ENCODE assay signal across 7 mouse cellular contexts in the genomic region with DNA sequence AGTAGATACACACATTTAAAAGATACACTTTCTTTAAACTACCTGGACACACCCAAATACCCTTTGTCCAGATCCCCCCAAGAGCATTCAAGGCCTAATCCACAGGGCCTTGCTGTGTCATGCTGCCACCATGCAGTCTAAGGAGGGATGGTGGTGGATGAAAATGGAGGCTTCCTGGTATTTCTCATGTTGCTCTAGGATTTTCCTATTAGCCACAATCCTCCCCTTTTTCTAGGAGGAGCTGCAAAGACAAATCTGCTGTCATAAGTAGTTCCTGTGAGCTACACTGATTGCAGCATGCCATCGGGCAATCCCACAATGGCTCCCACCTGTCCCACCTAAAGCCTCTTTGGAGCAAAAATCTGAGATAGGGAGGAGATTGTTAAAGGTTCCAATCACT. TPM values are rescaled to one million over a fixed set of nuclear protein-coding genes. Genes with fewer than 3 reads are reported as not detected.
DNase-seq lines count a peak whose midpoint lies in the region; ATAC-seq and TF ChIP-seq lines count a peak whose summit lies in the region.

No protein-coding gene starts in this region.

- peak overlapping the region; percentile 99 for H3K27ac ChIP-seq in embryonic facial prominence, embryonic 15.5 days (replicated peaks)
- H3K27ac ChIP-seq in limb, embryonic 15.5 days: no peak overlapping the region; the same call in 1 of the 2 replicates
- H3K27ac ChIP-seq in stomach, postnatal 0 days (replicated peaks): no peak overlapping the region

- no peak for TF ChIP-seq CTCF in stomach, postnatal 0 days (IDR thresholded peaks at IDR 0.05; ENCODE audit: low read depth)

- no peak for DNase-seq in stomach, postnatal 0 days (ENCODE audit: low spot score)
- DNase-seq in thymus, postnatal 0 days (ENCODE audit: low spot score): no peak
- DNase-seq in spleen, adult 12 weeks (ENCODE audit: low spot score): no peak

- H3K4me1 ChIP-seq in megakaryocyte, embryonic 14.5 days: peaks cover 63% of the 10 kb centered on the region
- H3K4me1 ChIP-seq in embryonic facial prominence, embryonic 15.5 days: peaks cover 39% of the 10 kb centered on the region
- H3K4me1 ChIP-seq in limb, embryonic 15.5 days: peaks cover 33% of the 10 kb centered on the region
- peaks cover 3% of the 10 kb centered on the region for H3K4me1 ChIP-seq in stomach, postnatal 0 days (replicated peaks; ENCODE audit: control insufficient read depth, insufficient read depth)

- WGBS in embryonic facial prominence, embryonic 15.5 days: 3% methylated on average over 1 of the region's 1 CpGs
- 26% methylated on average over 1 of the region's 1 CpGs for WGBS in limb, embryonic 15.5 days
- 0% methylated on average over 1 of the region's 1 CpGs for WGBS in stomach, postnatal 0 days

- H3K36me3 ChIP-seq in megakaryocyte, embryonic 14.5 days (replicated peaks; ENCODE audit: low read length): peaks cover 64% of the 10 kb centered on the region
- H3K36me3 ChIP-seq in embryonic facial prominence, embryonic 15.5 days: peaks cover 33% of the 10 kb centered on the region
- H3K36me3 ChIP-seq in limb, embryonic 15.5 days: peaks cover 30% of the 10 kb centered on the region
- peaks cover 10% of the 10 kb centered on the region for H3K36me3 ChIP-seq in stomach, postnatal 0 days (ENCODE audit: control insufficient read depth, insufficient read depth, low read length)

- no peaks in the 10 kb centered on the region for H3K27me3 ChIP-seq in megakaryocyte, embryonic 14.5 days (replicated peaks)
- H3K27me3 ChIP-seq in embryonic facial prominence, embryonic 15.5 days: no peaks in the 10 kb centered on the region
- H3K27me3 ChIP-seq in limb, embryonic 15.5 days: no peaks in the 10 kb centered on the region
- no peaks in the 10 kb centered on the region for H3K27me3 ChIP-seq in stomach, postnatal 0 days (ENCODE audit: control insufficient read depth, insufficient read depth, low read length)

- peak overlapping the region; percentile 76 for H3K4me2 ChIP-seq in embryonic facial prominence, embryonic 15.5 days (replicated peaks)
- peak overlapping the region; percentile 64 for H3K4me2 ChIP-seq in limb, embryonic 15.5 days
- peak overlapping the region; percentile 83 for H3K4me2 ChIP-seq in stomach, postnatal 0 days (replicated peaks; ENCODE audit: low read depth)

- no peaks in the 10 kb centered on the region for H3K9me3 ChIP-seq in megakaryocyte, embryonic 14.5 days
- H3K9me3 ChIP-seq in embryonic facial prominence, embryonic 15.5 days (replicated peaks): no peaks in the 10 kb centered on the region
- H3K9me3 ChIP-seq in limb, embryonic 15.5 days: no peaks in the 10 kb centered on the region
- H3K9me3 ChIP-seq in stomach, postnatal 0 days (ENCODE audit: control insufficient read depth, low read length): no peaks in the 10 kb centered on the region

- H3K4me3 ChIP-seq in megakaryocyte, embryonic 14.5 days (replicated peaks): peak overlapping the region; percentile 95
- H3K4me3 ChIP-seq in embryonic facial prominence, embryonic 15.5 days (replicated peaks): peak overlapping the region; percentile 89
- peak overlapping the region; percentile 90 for H3K4me3 ChIP-seq in limb, embryonic 15.5 days
- H3K4me3 ChIP-seq in stomach, postnatal 0 days (ENCODE audit: low read depth, low read length): no peak overlapping the region

- no peak for ATAC-seq in megakaryocyte, adult 5-6 weeks (ENCODE audit: poor library complexity, severe bottlenecking)
- no peak for ATAC-seq in embryonic facial prominence, embryonic 15.5 days (ENCODE audit: insufficient number of reproducible peaks, low FRiP score, low TSS enrichment, low read depth)
- no peak for ATAC-seq in limb, embryonic 15.5 days (ENCODE audit: insufficient number of reproducible peaks, low FRiP score, low TSS enrichment, low read depth)
- no peak for ATAC-seq in stomach, postnatal 0 days (ENCODE audit: low FRiP score, low TSS enrichment)

- peak overlapping the region; percentile 91; the same call in 1 of the 2 replicates for H3K9ac ChIP-seq in embryonic facial prominence, embryonic 15.5 days
- no peak overlapping the region for H3K9ac ChIP-seq in limb, embryonic 15.5 days
- no peak overlapping the region for H3K9ac ChIP-seq in stomach, postnatal 0 days (ENCODE audit: low read length)

- TF ChIP-seq EP300 in stomach, postnatal 0 days (optimal IDR thresholded peaks at IDR 0.05): no peak

RNA-seq across cellular contexts. Expression of a gene that starts 1.3 kb away (rescaled TPM):
- polyA plus RNA-seq in megakaryocyte, embryonic 14.5 days (2012; ENCODE audit: insufficient read depth, low replicate concordance): 183 and 363 TPM in 2 replicates
- 131 and 142 TPM in 2 replicates for total RNA-seq in megakaryocyte, adult 5-6 weeks (2015)
- total RNA-seq in megakaryocyte, adult 5-6 weeks (2017): 151 TPM in 2 replicates
- 121 and 123 TPM in 2 replicates for polyA plus RNA-seq in embryonic facial prominence, embryonic 15.5 days (2015; fragmentation: Nextera tagmentation; extraction: Ambion mirVana)
- polyA plus RNA-seq in limb, embryonic 15.5 days (2015; fragmentation: Nextera tagmentation; extraction: Ambion mirVana): 114 TPM in 2 replicates
- 88.1 and 99.4 TPM in 2 replicates for polyA plus RNA-seq in stomach, postnatal 0 days (2015; fragmentation: Nextera tagmentation; extraction: Ambion mirVana)
- 167 and 178 TPM in 2 replicates for polyA plus RNA-seq in thymus, postnatal 0 days (2015; fragmentation: Nextera tagmentation; extraction: Ambion mirVana)

RNA-seq across cellular contexts. Expression of a gene that starts 4.8 kb away (rescaled TPM):
- 10.4 and 11.3 TPM in 2 replicates for polyA plus RNA-seq in megakaryocyte, embryonic 14.5 days (2012; ENCODE audit: insufficient read depth, low replicate concordance)
- 3.3 and 6.1 TPM in 2 replicates for total RNA-seq in megakaryocyte, adult 5-6 weeks (2015)
- total RNA-seq in megakaryocyte, adult 5-6 weeks (2017): 2.8 and 7.3 TPM in 2 replicates
- polyA plus RNA-seq in embryonic facial prominence, embryonic 15.5 days (2015; fragmentation: Nextera tagmentation; extraction: Ambion mirVana): 18.4 and 19.2 TPM in 2 replicates
- polyA plus RNA-seq in limb, embryonic 15.5 days (2015; fragmentation: Nextera tagmentation; extraction: Ambion mirVana): 11.5 and 15.5 TPM in 2 replicates
- 11.0 and 11.8 TPM in 2 replicates for polyA plus RNA-seq in stomach, postnatal 0 days (2015; fragmentation: Nextera tagmentation; extraction: Ambion mirVana)
- 14.0 and 15.7 TPM in 2 replicates for polyA plus RNA-seq in thymus, postnatal 0 days (2015; fragmentation: Nextera tagmentation; extraction: Ambion mirVana)

RNA-seq across cellular contexts. Expression of a gene that starts 9.5 kb away (rescaled TPM):
- polyA plus RNA-seq in megakaryocyte, embryonic 14.5 days (2012; ENCODE audit: insufficient read depth, low replicate concordance): 0.60 TPM in 1 of 2 replicates, not detected in the other
- total RNA-seq in megakaryocyte, adult 5-6 weeks (2015): 37.6 and 39.3 TPM in 2 replicates
- total RNA-seq in megakaryocyte, adult 5-6 weeks (2017): 64.2 and 73.3 TPM in 2 replicates
- 8.9 and 9.8 TPM in 2 replicates for polyA plus RNA-seq in embryonic facial prominence, embryonic 15.5 days (2015; fragmentation: Nextera tagmentation; extraction: Ambion mirVana)
- 8.6 and 10.4 TPM in 2 replicates for polyA plus RNA-seq in limb, embryonic 15.5 days (2015; fragmentation: Nextera tagmentation; extraction: Ambion mirVana)
- polyA plus RNA-seq in stomach, postnatal 0 days (2015; fragmentation: Nextera tagmentation; extraction: Ambion mirVana): 3.3 and 3.4 TPM in 2 replicates
- 9.3 and 13.8 TPM in 2 replicates for polyA plus RNA-seq in thymus, postnatal 0 days (2015; fragmentation: Nextera tagmentation; extraction: Ambion mirVana)

RNA-seq across cellular contexts. Expression of a gene that starts 14.2 kb away (rescaled TPM):
- 1.7 and 3.7 TPM in 2 replicates for polyA plus RNA-seq in megakaryocyte, embryonic 14.5 days (2012; ENCODE audit: insufficient read depth, low replicate concordance)
- total RNA-seq in megakaryocyte, adult 5-6 weeks (2015): 0.16 and 0.21 TPM in 2 replicates
- not detected in 2 replicates for total RNA-seq in megakaryocyte, adult 5-6 weeks (2017)
- 0.54 and 0.80 TPM in 2 replicates for polyA plus RNA-seq in embryonic facial prominence, embryonic 15.5 days (2015; fragmentation: Nextera tagmentation; extraction: Ambion mirVana)
- polyA plus RNA-seq in limb, embryonic 15.5 days (2015; fragmentation: Nextera tagmentation; extraction: Ambion mirVana): 0.53 and 0.76 TPM in 2 replicates
- polyA plus RNA-seq in stomach, postnatal 0 days (2015; fragmentation: Nextera tagmentation; extraction: Ambion mirVana): 0.21 and 0.38 TPM in 2 replicates
- 0.32 and 0.39 TPM in 2 replicates for polyA plus RNA-seq in thymus, postnatal 0 days (2015; fragmentation: Nextera tagmentation; extraction: Ambion mirVana)

RNA-seq across cellular contexts. Expression of a gene that starts 23.8 kb away (rescaled TPM):
- polyA plus RNA-seq in megakaryocyte, embryonic 14.5 days (2012; ENCODE audit: insufficient read depth, low replicate concordance): 0.30 TPM in 1 of 2 replicates, not detected in the other
- total RNA-seq in megakaryocyte, adult 5-6 weeks (2015): not detected in 2 replicates
- total RNA-seq in megakaryocyte, adult 5-6 weeks (2017): not detected in 2 replicates
- polyA plus RNA-seq in embryonic facial prominence, embryonic 15.5 days (2015; fragmentation: Nextera tagmentation; extraction: Ambion mirVana): 10.3 and 10.7 TPM in 2 replicates
- 15.6 and 17.2 TPM in 2 replicates for polyA plus RNA-seq in limb, embryonic 15.5 days (2015; fragmentation: Nextera tagmentation; extraction: Ambion mirVana)
- 16.6 and 16.8 TPM in 2 replicates for polyA plus RNA-seq in stomach, postnatal 0 days (2015; fragmentation: Nextera tagmentation; extraction: Ambion mirVana)
- polyA plus RNA-seq in thymus, postnatal 0 days (2015; fragmentation: Nextera tagmentation; extraction: Ambion mirVana): 0.35 and 0.40 TPM in 2 replicates
